Mouse (Mus musculus): Measurements from ENCODE around the gene Palld. TPM values are rescaled to one million over a fixed set of nuclear protein-coding genes. Genes with fewer than 3 reads are reported as not detected.

Gene Palld
- total RNA-seq, 2 experiments from 2014 or later, result 0.68 TPM; not detected in 1

DNA sequence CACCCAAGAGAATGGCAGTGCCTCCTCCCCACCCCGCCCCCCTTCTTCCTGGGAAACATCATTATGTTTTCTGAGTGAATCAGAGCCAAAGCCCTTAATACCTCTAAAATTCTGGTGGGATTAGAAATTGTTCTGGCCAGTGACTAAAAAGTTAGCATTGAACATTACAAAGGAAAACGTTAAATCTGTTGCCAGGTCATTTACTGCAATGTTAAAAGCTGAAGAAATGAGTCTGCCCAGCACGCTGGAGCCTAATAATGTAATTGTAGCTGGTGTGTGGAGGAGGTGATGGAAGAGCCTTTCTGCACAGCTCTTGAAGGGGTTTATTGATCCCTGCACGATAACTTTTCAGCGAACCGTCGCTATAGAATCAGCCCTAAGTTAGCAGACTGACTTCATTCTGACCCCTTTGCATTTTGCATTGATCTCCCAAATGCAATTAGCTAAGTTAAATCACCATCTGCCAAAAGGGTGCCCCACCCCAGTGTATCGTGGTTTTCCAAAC, 165.7 kb downstream of the Palld start:
- no peak for ATAC-seq (replicated peaks; ENCODE audit: low FRiP score, poor library complexity, severe bottlenecking)

DNA sequence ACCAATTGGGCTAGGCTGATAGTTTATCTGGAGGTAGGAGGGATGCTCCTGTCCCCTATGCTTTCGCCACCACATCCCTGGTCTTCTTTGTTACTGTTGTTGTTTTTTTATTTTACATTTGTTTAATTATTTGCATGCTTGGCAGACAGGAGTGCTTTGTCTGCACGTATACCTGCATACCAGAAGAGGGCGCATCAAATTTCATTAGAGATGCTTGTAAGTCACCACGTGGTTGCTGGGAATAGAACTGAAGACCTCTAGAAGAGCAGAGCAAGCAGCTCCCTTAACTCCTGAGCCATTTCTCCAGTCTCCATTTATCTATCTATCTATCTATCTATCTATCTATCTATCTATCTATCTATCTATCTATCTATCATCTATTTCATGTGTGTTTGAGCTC, 166.4 kb downstream of the Palld start:
- no peak for ATAC-seq (replicated peaks; ENCODE audit: low FRiP score, poor library complexity, severe bottlenecking)

DNA sequence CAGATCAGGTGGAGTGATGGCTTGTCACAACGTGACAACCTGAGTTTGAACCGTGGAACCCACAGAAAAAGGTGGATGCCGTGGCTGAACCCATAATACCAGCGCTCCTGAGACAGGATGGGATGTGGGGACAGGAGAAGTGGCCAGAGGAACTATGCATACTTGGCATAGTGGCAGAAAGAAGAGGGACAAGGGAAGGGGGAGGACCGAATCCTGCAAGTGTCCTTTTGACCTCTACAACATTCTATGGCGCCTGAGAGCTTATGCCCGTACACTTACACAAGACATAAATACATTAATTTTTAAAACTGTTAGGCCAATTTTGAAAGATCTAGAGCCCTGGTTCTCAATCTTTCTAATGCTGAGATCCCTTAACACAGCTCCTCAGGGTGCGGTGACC, 168.3 kb downstream of the Palld start:
- no peak for ATAC-seq (replicated peaks; ENCODE audit: low FRiP score, poor library complexity, severe bottlenecking)

DNA sequence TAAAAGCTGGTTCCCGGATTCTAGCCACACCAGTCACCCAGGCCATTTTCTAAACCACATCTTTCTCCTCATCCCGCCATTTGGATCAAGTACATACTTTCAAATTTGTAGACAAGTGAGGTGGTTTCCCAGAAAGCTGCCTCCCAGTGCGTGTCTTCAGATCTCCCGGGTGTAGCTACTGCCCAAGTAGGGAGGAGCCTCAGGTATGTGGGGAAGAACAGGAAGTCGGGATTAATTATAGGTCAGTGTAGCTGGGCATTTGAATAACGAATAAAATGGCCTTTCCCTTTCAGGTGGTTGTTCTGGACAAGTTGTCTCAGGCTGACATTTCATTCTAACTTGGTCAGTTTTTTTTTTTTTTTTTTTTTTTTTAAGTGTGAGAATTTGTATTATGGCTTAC, 170.3 kb downstream of the Palld start:
- ATAC-seq (replicated peaks; ENCODE audit: low FRiP score, poor library complexity, severe bottlenecking), result no peak

DNA sequence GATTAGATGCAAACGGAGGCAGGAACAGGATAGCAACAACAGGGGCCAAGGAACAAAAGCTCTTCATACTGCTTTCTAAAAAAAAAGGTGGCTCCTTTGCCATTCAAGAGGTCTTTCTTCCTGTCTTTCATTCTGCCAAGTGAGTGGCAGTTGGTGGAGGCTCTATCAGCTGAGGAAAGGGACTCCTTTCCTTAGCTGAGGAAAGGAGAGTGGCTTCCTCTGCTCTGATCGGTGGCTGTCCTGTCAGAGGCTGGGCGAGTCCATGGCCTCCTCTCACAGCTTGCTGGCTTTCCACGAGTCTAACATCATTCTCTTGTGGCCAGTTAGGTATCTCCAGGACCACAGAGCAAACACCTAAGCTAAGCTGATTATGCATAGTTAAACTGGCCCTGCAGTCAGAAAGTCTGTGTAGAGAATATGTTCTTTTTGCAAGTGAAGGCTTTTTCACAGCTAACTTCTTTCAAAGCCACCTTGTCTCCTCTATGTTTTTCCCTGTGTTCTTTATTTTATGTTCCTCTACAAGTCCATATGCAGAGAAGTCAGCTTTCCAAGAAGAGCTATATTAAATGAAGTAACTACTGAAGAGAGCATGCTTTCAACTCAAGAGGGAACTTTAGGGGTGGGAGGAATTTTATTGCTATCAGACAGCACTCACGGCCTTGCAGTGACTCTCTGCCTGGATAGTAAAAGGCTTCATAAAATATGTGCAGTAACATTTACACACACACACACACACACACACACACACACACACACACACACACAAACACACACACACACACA, 171.0 kb downstream of the Palld start:
- no peak for ATAC-seq (replicated peaks; ENCODE audit: low FRiP score, poor library complexity, severe bottlenecking)

DNA sequence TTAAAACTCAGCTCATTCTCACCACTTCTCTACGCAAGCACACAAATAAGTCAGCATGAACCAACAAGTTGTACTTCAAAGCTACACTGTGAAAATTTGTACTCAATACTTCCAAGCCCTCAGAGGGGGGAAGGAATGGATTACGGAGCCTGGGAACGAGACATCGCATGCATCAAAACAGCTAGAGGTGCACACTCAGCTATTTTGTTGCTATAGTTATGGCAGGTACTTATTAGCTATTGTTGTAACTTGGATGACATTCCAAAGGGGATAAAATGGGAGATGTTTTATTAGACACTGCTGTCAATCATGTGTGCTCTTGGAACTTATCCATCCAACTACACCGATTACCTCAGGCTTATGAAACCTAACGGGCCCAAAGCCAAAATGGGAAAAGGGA, 171.8 kb downstream of the Palld start:
- ATAC-seq (replicated peaks; ENCODE audit: low FRiP score, poor library complexity, severe bottlenecking), result no peak

DNA sequence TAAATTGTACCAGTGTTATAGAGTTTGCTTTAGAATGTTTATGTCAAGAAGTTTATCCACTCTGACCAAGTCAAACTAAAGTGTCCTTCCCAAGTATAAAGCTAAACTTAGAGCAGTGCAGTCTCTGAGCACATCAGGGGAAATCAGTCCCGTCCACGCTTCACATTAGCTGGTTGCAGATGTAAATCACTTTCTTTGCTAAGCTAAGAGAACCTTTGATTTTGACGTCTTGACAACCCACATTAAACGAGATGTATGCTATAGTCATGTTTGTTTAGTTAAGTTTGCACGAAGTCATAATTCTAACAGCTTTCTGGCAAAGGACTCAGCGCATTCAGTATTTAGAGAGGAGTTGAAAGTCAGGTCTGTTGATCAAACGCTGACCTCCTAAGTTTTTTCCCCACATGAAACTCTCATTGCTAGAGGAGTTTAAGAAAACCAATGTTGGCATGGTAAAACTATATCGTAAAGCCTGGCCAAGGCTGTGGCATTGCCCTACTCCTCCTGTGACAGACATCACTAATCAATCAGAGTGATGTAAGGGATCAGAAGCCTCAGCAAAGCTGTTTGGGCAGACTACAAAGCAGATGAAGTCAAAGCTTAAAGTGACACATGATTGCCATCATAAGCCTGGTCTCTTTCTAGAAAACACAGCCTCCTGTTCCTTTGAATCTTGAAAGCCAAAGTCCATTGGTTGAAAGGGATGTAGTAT, 177.0 kb downstream of the Palld start:
- ATAC-seq (replicated peaks; ENCODE audit: low FRiP score, poor library complexity, severe bottlenecking), result no peak

DNA sequence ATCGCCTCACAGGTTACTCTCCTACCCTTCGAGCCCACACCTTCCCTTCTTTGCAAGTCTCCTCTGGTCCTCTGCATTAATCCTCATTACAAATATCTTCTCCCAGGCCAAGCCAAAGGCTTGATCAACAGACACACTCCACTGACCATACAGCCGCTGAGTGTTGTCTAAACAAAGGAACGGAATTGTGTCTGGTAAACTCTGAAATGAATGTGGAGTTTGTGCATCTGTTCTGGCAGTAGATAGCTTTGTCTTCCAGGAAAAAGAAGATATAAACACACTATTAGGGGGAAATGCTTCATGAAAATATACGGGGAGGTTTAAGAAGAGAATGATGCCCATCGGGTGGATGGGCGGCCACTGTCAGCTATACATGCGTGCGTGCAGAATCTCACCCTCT, 180.3 kb downstream of the Palld start:
- no peak for ATAC-seq (replicated peaks; ENCODE audit: low FRiP score, poor library complexity, severe bottlenecking)

DNA sequence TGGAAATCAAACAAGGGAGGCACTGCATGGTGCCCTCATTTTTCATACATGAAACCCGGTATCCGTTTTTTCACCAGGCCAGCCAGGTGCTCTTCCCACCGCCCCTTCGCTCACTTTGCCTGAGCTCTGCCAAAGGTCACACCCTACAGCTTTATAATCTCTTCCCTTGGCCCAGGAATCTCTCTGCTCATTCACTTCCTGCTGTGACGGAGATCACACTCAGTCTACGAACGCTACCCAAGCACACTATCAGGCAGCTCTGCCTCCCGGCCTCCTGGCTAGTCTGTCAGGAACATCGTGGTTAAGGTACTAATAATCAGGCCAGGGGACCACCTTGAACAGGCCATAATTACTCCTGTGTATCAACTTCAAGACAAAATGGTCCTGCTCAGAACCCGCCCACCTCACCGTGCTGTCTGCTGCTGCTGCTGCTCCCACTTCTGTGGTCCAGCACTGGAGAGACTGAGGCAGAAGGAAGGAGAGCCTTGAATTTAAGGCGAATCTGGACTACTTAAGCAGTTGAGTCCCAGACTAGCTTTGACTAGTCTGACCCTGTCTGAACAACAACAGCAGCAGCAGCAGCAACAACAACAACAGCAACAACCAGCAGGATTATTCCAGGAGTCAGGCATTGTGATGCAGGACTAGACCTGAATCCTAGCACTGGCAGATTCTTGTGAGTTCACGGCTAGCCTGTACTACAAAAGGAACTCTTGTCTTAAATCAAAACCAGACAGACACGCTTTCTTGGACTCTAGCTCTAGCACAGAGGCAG, 187.0 kb downstream of the Palld start:
- ATAC-seq (replicated peaks; ENCODE audit: low FRiP score, poor library complexity, severe bottlenecking), result no peak

DNA sequence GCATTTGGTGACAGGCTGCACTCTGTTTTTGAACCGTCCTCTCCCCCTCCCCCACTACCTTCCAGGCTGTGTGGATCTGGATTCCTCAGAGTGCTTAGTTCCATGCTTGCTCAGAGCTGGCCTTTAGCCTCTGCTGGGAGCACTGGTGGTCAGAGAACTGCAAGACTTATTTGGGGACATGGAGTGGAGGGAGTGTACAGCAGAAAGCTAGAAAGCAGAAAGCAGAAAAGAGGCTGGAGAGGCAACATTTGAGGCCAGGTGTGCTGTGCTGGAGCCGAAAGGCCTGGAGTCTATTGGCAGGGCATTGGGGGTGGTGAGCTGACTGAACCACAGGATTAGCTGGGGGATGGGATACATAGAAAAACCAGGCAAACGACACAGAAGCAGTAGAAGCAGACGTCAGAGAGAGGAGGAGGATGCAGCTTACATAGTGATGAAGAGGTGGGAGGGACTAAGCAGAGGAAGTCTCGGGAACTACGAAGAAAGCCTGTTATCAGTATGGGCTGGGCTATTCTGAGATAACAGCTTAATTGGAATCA, 188.1 kb downstream of the Palld start:
- no peak for ATAC-seq (replicated peaks; ENCODE audit: low FRiP score, poor library complexity, severe bottlenecking)

DNA sequence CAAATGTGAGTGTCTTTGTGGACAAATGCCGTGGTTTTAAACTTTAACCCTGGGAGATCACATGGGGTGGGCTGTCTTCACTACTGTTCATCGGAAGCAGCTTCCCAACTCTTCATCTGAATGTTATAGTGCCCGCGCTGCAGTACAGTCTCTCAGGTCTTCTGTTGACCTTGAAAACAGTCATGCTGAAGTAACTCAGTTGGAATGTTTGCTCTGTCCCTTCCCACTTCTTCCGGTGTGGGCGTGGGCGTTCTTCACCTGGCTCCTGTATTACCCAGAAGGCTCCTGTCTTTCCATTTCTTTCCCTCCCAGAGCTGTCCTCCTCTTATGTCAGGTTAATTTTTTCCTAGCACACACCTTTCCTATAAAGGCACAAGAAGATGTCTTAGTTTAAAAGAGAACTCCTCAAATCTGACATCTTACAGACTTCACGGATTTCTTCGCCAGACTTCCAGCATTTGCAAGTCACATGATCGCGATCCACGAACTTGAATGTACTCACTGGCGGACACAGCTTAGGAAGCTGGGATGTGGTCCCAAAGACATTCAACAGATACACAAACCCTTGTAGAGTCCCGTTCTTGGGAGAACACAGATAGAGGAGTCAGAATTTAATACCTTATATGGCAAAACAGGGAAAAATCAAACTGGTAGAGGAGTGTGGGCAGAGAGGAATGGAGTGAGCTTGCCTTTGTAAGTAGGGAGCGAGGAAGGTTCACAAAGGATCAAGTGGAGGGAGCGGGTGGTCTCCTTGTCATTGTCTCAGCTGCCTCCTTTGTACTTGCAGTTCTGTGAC, 189.1 kb downstream of the Palld start:
- no peak for ATAC-seq (replicated peaks; ENCODE audit: low FRiP score, poor library complexity, severe bottlenecking)

DNA sequence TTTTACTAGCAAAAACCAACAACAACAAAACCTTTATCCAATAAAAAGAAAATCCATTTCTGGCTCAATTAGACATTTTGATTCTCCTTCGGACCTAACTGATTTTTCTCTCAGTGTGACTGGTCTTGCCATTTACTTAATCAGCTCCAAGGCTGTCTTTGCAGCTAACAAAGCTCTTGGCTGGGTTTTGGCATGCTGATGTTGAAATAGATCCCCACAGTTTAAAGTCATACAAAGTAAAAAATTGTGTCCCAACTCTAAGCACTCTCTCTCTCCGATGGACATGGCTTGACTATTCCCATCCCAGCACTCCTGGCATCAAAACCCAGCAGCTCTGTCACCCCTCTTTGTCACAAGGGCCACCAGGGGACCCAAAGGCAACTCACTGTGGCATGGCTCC, 190.1 kb downstream of the Palld start:
- no peak for ATAC-seq (replicated peaks; ENCODE audit: low FRiP score, poor library complexity, severe bottlenecking)

DNA sequence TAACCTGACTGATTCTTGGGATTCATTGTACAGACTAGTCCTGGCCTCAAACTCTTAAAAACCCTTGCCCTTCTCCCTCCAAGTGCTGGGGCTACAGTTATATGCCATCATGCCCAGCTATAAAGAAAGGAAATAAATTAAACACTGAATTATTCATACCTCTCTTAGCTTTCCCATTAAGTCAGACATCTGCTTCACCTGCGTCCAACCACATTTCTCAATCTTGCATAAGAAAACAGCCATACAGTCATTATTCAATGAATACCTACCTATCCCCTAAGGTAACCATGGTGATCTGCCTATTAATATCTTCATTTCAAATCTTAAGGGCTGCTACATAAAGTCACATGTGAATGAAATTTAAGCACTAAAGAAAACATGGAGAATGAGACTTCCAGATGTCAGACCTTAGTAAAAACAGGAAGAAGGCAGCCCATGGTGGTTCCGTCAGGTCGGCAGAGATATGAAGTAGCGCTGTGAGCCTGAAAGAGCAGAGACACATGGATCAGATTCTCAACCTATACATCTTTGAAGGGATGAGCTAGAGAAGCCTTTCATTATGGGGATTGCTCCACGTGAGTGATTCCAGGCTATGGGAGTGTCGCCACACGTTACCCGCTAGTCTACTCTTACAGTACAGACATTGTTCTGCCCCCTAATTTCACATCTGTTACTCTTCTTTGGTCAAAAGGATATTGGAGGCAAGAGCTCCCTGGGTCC, 193.7 kb downstream of the Palld start:
- no peak for ATAC-seq (replicated peaks; ENCODE audit: low FRiP score, poor library complexity, severe bottlenecking)

DNA sequence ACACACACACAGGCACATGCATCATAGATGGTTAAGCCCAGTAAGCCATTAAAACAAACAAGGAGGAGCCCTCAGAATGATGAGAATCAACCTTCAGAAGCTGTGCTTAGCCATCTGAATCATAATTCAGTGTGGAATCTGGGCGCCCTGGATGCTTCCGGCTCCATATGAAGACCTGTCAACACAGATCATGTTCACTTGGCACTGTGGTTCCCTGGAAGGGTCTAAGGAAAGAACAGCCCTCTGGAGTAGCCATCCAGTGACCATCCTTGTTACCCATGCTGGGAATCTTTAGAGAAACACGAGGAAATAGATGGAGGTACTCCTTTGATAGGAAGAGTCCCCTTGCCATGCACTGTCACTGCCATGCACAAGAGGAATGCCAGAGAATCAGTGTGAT, 197.0 kb downstream of the Palld start:
- ATAC-seq (replicated peaks; ENCODE audit: low FRiP score, poor library complexity, severe bottlenecking), result no peak

DNA sequence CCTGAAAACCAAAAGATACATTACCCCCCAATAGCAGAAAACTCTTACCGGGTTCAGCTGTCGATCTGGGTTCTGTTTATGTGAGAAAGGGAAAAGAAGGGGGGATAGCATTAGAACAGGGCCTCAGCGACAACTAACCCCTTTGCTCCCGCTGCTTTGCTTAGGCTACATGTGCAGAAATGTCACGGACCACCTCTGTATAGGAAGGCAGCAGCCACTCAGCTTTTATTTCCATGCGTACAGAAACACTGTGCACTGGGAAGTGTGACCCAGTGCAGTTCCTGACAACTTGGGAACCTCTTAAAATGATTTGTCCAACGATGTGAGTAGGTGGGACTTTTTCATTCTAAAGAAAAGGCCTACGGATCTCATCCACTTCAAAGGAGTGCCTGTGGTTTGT, 200.4 kb downstream of the Palld start:
- ATAC-seq (replicated peaks; ENCODE audit: low FRiP score, poor library complexity, severe bottlenecking), result no peak

DNA sequence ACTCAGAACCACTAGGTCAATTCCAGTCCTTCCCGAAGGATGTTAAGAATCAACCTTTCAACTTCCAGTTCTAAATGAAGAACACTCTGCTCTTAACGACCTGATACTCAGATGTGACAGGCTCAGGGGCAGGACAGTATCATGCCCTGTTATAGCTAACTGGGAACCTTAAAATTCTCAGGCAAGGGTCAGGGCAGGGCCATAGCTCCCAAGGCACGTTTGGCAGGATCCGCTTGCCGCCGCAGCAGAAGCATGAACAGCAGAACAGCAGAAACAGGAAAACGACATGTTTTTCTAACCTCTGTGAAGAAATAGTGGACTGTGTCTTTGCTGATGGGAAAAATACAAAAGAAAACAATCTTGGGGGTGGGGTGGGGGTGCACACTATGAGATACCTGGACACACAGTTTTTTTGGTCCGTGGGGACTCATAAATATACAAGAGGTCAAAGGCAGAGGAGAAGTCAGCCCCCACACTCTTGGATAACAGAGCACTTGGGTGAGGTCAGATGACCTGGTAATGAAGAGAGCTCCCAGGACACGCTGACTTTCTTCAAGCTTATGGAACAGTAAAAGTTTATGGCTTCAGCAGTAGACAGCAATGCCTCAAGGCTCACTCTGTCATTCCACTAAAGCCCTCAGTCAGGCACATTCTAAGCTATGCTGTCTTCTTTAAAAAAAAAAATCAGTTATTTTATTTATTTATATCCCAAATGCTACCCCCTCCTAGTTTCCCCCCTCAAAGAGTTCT, 201.4 kb downstream of the Palld start:
- no peak for ATAC-seq (replicated peaks; ENCODE audit: low FRiP score, poor library complexity, severe bottlenecking)

DNA sequence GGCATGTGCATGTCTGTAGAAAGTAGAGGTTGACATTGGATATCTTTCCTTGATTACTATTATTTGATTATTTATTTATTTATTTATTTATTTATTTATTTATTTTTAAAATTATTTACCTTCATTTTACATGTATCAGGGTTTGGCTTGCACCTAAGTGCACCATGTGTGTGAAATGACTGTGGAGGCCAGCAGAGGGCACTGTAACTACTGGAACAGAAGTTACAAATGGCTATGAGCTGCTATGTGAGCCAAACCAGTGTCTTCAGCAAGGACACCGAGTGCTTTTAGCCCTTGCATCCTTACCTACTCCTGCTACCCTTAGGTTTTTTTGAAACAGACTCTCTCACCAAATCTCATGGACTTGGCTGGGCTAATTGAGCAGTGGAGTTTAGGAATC, 202.2 kb downstream of the Palld start:
- no peak for ATAC-seq (replicated peaks; ENCODE audit: low FRiP score, poor library complexity, severe bottlenecking)

DNA sequence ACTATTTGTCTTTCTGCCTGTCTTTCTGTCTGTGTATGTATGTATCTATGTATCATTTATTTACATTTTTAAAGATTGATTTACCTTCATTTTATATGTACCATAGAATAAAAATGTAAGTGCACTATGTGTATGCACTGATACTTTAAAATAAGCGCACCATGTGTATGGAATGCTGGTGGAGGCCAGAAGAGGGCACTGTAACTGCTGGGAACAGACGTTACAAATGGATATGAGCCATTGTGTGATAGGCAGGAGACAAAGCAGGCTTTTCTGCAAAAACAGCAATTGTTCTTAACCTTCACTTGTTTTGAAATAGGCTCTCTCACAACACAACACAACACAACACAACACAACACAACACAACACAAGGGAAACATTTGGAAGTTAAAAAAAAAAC, 203.5 kb downstream of the Palld start:
- no peak for ATAC-seq (replicated peaks; ENCODE audit: low FRiP score, poor library complexity, severe bottlenecking)
